Comparison of ENCODE assay signal across 22 mouse cellular contexts in genomic region chr5:122342874-122343273, GRCm38 (mm10). TPM values are rescaled to one million over a fixed set of nuclear protein-coding genes. Genes with fewer than 3 reads are reported as not detected.
DNase-seq lines count a peak whose midpoint lies in the region; ATAC-seq and TF ChIP-seq lines count a peak whose summit lies in the region.
"Had no signal": no experiment of that assay in that cellular context is flagged by ENCODE, and none has a peak within 500 bp of the region (broad histone marks: within the 10 kb centered on the region; RNA-seq: fewer than 3 reads in every experiment).

No protein-coding gene starts in this region.

- no peaks in the 10 kb centered on the region for H3K9me3 ChIP-seq in midbrain, embryonic 12.5 days
- H3K9me3 ChIP-seq in midbrain, embryonic 15.5 days: no peaks in the 10 kb centered on the region
- no peaks in the 10 kb centered on the region for H3K9me3 ChIP-seq in MEL (replicated peaks; ENCODE audit: insufficient read depth, low read length)
- H3K9me3 ChIP-seq: embryonic facial prominence, embryonic 15.5 days; heart, embryonic 15.5 days; hindbrain, embryonic 15.5 days had no signal

- TF ChIP-seq CTCF in MEL (IDR thresholded peaks at IDR 0.05 in 2 of 3, conservative IDR thresholded peaks at IDR 0.05 in 1 of 3; ENCODE audit: control insufficient read depth in 1 of 3, insufficient read depth in 1 of 3, low read depth in 2 of 3, low read length in 3 of 3, poor library complexity in 1 of 3, severe bottlenecking in 1 of 3): no peak

- no peak overlapping the region for H3K27ac ChIP-seq in midbrain, embryonic 12.5 days (replicated peaks)
- H3K27ac ChIP-seq in midbrain, embryonic 15.5 days: no peak overlapping the region
- H3K27ac ChIP-seq in MEL (ENCODE audit: control insufficient read depth, low read depth, low read length): no peak overlapping the region
- H3K27ac ChIP-seq: embryonic facial prominence, embryonic 15.5 days; heart, adult 2 months; heart, embryonic 15.5 days had no signal

- no peaks in the 10 kb centered on the region for H3K27me3 ChIP-seq in midbrain, embryonic 12.5 days
- no peaks in the 10 kb centered on the region for H3K27me3 ChIP-seq in midbrain, embryonic 15.5 days (replicated peaks)
- H3K27me3 ChIP-seq in MEL (ENCODE audit: control insufficient read depth in 1 of 2, insufficient read depth in 2 of 2, low read length in 2 of 2): no peaks in the 10 kb centered on the region
- H3K27me3 ChIP-seq: embryonic facial prominence, embryonic 15.5 days; heart, embryonic 15.5 days; hindbrain, embryonic 15.5 days; Patski had no signal

- no peaks in the 10 kb centered on the region for H3K36me3 ChIP-seq in midbrain, embryonic 12.5 days
- no peaks in the 10 kb centered on the region for H3K36me3 ChIP-seq in midbrain, embryonic 15.5 days (replicated peaks)
- peaks cover 0 to 9% of the 10 kb centered on the region in 2 experiments; a peak in 2 of 4 replicates for H3K36me3 ChIP-seq in MEL (ENCODE audit: control insufficient read depth in 1 of 2, insufficient read depth in 2 of 2, low read length in 2 of 2)
- H3K36me3 ChIP-seq: embryonic facial prominence, embryonic 15.5 days; heart, embryonic 15.5 days; hindbrain, embryonic 15.5 days had no signal

- TF ChIP-seq RAD21 in MEL (IDR thresholded peaks at IDR 0.05; ENCODE audit: low read depth, low read length): no peak

- 0 out of 2 replicates have a peak overlapping the region, but pooled peaks have one; percentile 8 for H3K9ac ChIP-seq in midbrain, embryonic 12.5 days (replicated peaks)
- no peak overlapping the region for H3K9ac ChIP-seq in midbrain, embryonic 15.5 days
- no peak overlapping the region for H3K9ac ChIP-seq in MEL (ENCODE audit: control insufficient read depth, low read depth, low read length, poor library complexity, severe bottlenecking)
- H3K9ac ChIP-seq: embryonic facial prominence, embryonic 15.5 days; heart, embryonic 15.5 days; hindbrain, embryonic 15.5 days had no signal

- H3K4me1 ChIP-seq in midbrain, embryonic 12.5 days: no peaks in the 10 kb centered on the region
- no peaks in the 10 kb centered on the region for H3K4me1 ChIP-seq in midbrain, embryonic 15.5 days
- H3K4me1 ChIP-seq in MEL (ENCODE audit: control insufficient read depth in 1 of 2, insufficient read depth in 2 of 2, low read length in 2 of 2): peaks cover 10 to 11% of the 10 kb centered on the region in 2 experiments
- H3K4me1 ChIP-seq: embryonic facial prominence, embryonic 15.5 days; hindbrain, embryonic 15.5 days had no signal

- no peak overlapping the region for H3K4me2 ChIP-seq in midbrain, embryonic 12.5 days (replicated peaks)
- no peak overlapping the region for H3K4me2 ChIP-seq in midbrain, embryonic 15.5 days
- H3K4me2 ChIP-seq: embryonic facial prominence, embryonic 15.5 days; heart, embryonic 11.5 days; heart, embryonic 15.5 days; hindbrain, embryonic 15.5 days had no signal

- no peak for ATAC-seq in midbrain, embryonic 12.5 days (ENCODE audit: low FRiP score, low read depth)
- ATAC-seq in midbrain, embryonic 15.5 days (replicated peaks): no peak
- 0 out of 2 replicates have a peak, but pooled peaks have one; percentile 18 for ATAC-seq in megakaryocyte, adult 5-6 weeks (ENCODE audit: poor library complexity, severe bottlenecking)
- ATAC-seq: activated CD4-positive, CD25-positive, alpha-beta regulatory T cell, adult 4 months; forebrain, embryonic 16.5 days; Patski had no signal

- peak; percentile 18 to 72; a peak in 3 of 4 replicates for TF ChIP-seq EP300 in MEL (IDR thresholded peaks at IDR 0.05; ENCODE audit: low read depth in 1 of 2, low read length in 2 of 2)

- H3K79me2 ChIP-seq in MEL (ENCODE audit: control insufficient read depth, insufficient read depth, low read length, poor library complexity): no peaks in the 10 kb centered on the region

- peak; percentile 55 for DNase-seq in MEL (ENCODE audit: low read depth, low spot score)
- peak; percentile 12 for DNase-seq in MEL-GATA-1-ER (ENCODE audit: extremely low read depth, low read depth)
- DNase-seq in retina, postnatal 1 day: no peak
- DNase-seq in Muller cell, postnatal 12 days (ENCODE audit: inconsistent ontology term): no peak
- DNase-seq: adrenal gland, postnatal 25 days; cerebellum, adult 18-20 months; cerebellum, adult 9-11 months; embryo, embryonic 11 days; gastrocnemius, postnatal 10 days; heart, adult 2 months; heart, postnatal 14 days had no signal

- 81% methylated on average over 1 of the region's 1 CpGs for WGBS in midbrain, embryonic 12.5 days
- WGBS in midbrain, embryonic 15.5 days: 82% methylated on average over 1 of the region's 1 CpGs

- TF ChIP-seq POLR2A in MEL (IDR thresholded peaks at IDR 0.05; ENCODE audit: control insufficient read depth in 1 of 2, insufficient read depth in 1 of 2, low read depth in 1 of 2, low read length in 2 of 2, poor library complexity in 1 of 2): no peak

- no peak overlapping the region for H3K4me3 ChIP-seq in midbrain, embryonic 12.5 days
- no peak overlapping the region for H3K4me3 ChIP-seq in midbrain, embryonic 15.5 days
- H3K4me3 ChIP-seq in MEL (ENCODE audit: control insufficient read depth in 1 of 2, insufficient read depth in 1 of 2, low read depth in 2 of 2, low read length in 2 of 2): no peak overlapping the region
- H3K4me3 ChIP-seq: embryonic facial prominence, embryonic 15.5 days; erythroblast, embryonic 14.5 days; heart, adult 2 months; heart, embryonic 15.5 days; hindbrain, embryonic 15.5 days had no signal

TF ChIP-seq in MEL, 35 proteins besides CTCF, POLR2A, EP300 and RAD21 (continues in another document):
- TF ChIP-seq E2F4 (IDR thresholded peaks at IDR 0.05; ENCODE audit: borderline replicate concordance, low read depth, low read length) (no peak), MAFK (IDR thresholded peaks at IDR 0.05; ENCODE audit: borderline replicate concordance, low read depth, low read length) (no peak), TBP (IDR thresholded peaks at IDR 0.05; ENCODE audit: low read depth, low read length) (no peak), MAZ (IDR thresholded peaks at IDR 0.05; ENCODE audit: low read depth, low read length) (no peak), GATA1 (IDR thresholded peaks at IDR 0.05; ENCODE audit: low read depth, low read length) (peak; percentile 91), POLR2AphosphoS2 (IDR thresholded peaks at IDR 0.05; ENCODE audit: low read length) (no peak), ZNF384 (IDR thresholded peaks at IDR 0.05; ENCODE audit: low read depth, low read length) (no peak), NRF1 (IDR thresholded peaks at IDR 0.05; ENCODE audit: insufficient read depth, low read depth, low read length, poor library complexity, severe bottlenecking) (no peak), MXI1 (IDR thresholded peaks at IDR 0.05; ENCODE audit: low read depth, low read length) (no peak), TAL1 (IDR thresholded peaks at IDR 0.05; ENCODE audit: low read length) (no peak), KAT2A (conservative IDR thresholded peaks at IDR 0.05; ENCODE audit: low read depth, low read length) (no peak), ETS1 (IDR thresholded peaks at IDR 0.05; ENCODE audit: low read depth, low read length) (peak; percentile 10; the same call in 1 of the 2 replicates), ZMIZ1 (IDR thresholded peaks at IDR 0.05; ENCODE audit: low read depth, low read length) (no peak)

RNA-seq across cellular contexts. Expression of gene Rad9b, which starts 11.2 kb away (rescaled TPM):
- polyA plus RNA-seq in midbrain, embryonic 12.5 days (2016; fragmentation: Nextera tagmentation; extraction: Ambion mirVana): 15.7 and 16.6 TPM in 2 replicates
- 27.0 and 28.3 TPM in 2 replicates for polyA plus RNA-seq in midbrain, embryonic 15.5 days (2015; fragmentation: Nextera tagmentation; extraction: Ambion mirVana)
- 7.3 and 9.1 TPM in 2 replicates for total RNA-seq in MEL (2012; rRNA removed)
- polyA plus RNA-seq in MEL (2012; ENCODE audit: insufficient read depth in 1 of 2, insufficient read length in 2 of 2, low read depth in 1 of 2, low replicate concordance in 2 of 2, missing spikeins in 1 of 2): 10 to 100 TPM in 1 of 2 experiments, not detected in 1; 11.1 TPM
- 0.82 and 1.6 TPM in 2 replicates for total RNA-seq in megakaryocyte, adult 5-6 weeks (2015)
- 1.5 and 2.6 TPM in 2 replicates for total RNA-seq in megakaryocyte, adult 5-6 weeks (2017)
- polyA plus RNA-seq: erythroblast, embryonic 14.5 days had no signal

RNA-seq across cellular contexts. Expression of gene Vps29, which starts 11.3 kb away (rescaled TPM):
- 208 TPM in 2 replicates for polyA plus RNA-seq in midbrain, embryonic 12.5 days (2016; fragmentation: Nextera tagmentation; extraction: Ambion mirVana)
- polyA plus RNA-seq in midbrain, embryonic 15.5 days (2015; fragmentation: Nextera tagmentation; extraction: Ambion mirVana): 268 and 286 TPM in 2 replicates
- total RNA-seq in MEL (2012; rRNA removed): 91.9 and 92.1 TPM in 2 replicates
- 100 to 1,000 TPM; 101 to 424 TPM for polyA plus RNA-seq in MEL (2012; ENCODE audit: insufficient read depth in 1 of 2, insufficient read length in 2 of 2, low read depth in 1 of 2, low replicate concordance in 2 of 2, missing spikeins in 1 of 2)
- 131 and 151 TPM in 2 replicates for total RNA-seq in megakaryocyte, adult 5-6 weeks (2015)
- 83.5 and 101 TPM in 2 replicates for total RNA-seq in megakaryocyte, adult 5-6 weeks (2017)

RNA-seq across cellular contexts. Expression of gene Gpn3, which starts 28.8 kb away (rescaled TPM):
- polyA plus RNA-seq in midbrain, embryonic 12.5 days (2016; fragmentation: Nextera tagmentation; extraction: Ambion mirVana): 56.5 and 58.2 TPM in 2 replicates
- polyA plus RNA-seq in midbrain, embryonic 15.5 days (2015; fragmentation: Nextera tagmentation; extraction: Ambion mirVana): 42.9 and 47.7 TPM in 2 replicates
- 81.1 and 85.6 TPM in 2 replicates for total RNA-seq in MEL (2012; rRNA removed)
- polyA plus RNA-seq in MEL (2012; ENCODE audit: insufficient read depth in 1 of 2, insufficient read length in 2 of 2, low read depth in 1 of 2, low replicate concordance in 2 of 2, missing spikeins in 1 of 2): 10 to 100 TPM in 1 of 2 experiments, not detected in 1; 89.9 TPM
- total RNA-seq in megakaryocyte, adult 5-6 weeks (2015): 27.0 and 32.5 TPM in 2 replicates
- total RNA-seq in megakaryocyte, adult 5-6 weeks (2017): 18.5 and 19.7 TPM in 2 replicates

RNA-seq across cellular contexts. Expression of gene Fam216a, which starts 29.3 kb away (rescaled TPM):
- polyA plus RNA-seq in midbrain, embryonic 12.5 days (2016; fragmentation: Nextera tagmentation; extraction: Ambion mirVana): 114 and 115 TPM in 2 replicates
- polyA plus RNA-seq in midbrain, embryonic 15.5 days (2015; fragmentation: Nextera tagmentation; extraction: Ambion mirVana): 149 and 162 TPM in 2 replicates
- 68.9 and 73.8 TPM in 2 replicates for total RNA-seq in MEL (2012; rRNA removed)
- 100 to 1,000 TPM in 1 of 2 experiments, not detected in 1; 100 TPM for polyA plus RNA-seq in MEL (2012; ENCODE audit: insufficient read depth in 1 of 2, insufficient read length in 2 of 2, low read depth in 1 of 2, low replicate concordance in 2 of 2, missing spikeins in 1 of 2)
- total RNA-seq in megakaryocyte, adult 5-6 weeks (2015): 7.2 and 7.6 TPM in 2 replicates
- 9.4 and 10.5 TPM in 2 replicates for total RNA-seq in megakaryocyte, adult 5-6 weeks (2017)

RNA-seq across cellular contexts. Expression of gene Arpc3, which starts 48.8 kb away (rescaled TPM):
- 117 and 118 TPM in 2 replicates for polyA plus RNA-seq in midbrain, embryonic 12.5 days (2016; fragmentation: Nextera tagmentation; extraction: Ambion mirVana)
- 146 and 148 TPM in 2 replicates for polyA plus RNA-seq in midbrain, embryonic 15.5 days (2015; fragmentation: Nextera tagmentation; extraction: Ambion mirVana)
- 406 and 433 TPM in 2 replicates for total RNA-seq in MEL (2012; rRNA removed)
- polyA plus RNA-seq in MEL (2012; ENCODE audit: insufficient read depth in 1 of 2, insufficient read length in 2 of 2, low read depth in 1 of 2, low replicate concordance in 2 of 2, missing spikeins in 1 of 2): 1,000 to 10,000 TPM in 1 of 2 experiments, 100 to 1,000 TPM in 1; 365 to 1,109 TPM
- total RNA-seq in megakaryocyte, adult 5-6 weeks (2015): 319 and 422 TPM in 2 replicates
- total RNA-seq in megakaryocyte, adult 5-6 weeks (2017): 1,374 and 1,550 TPM in 2 replicates

Comparison
In these comparisons a context has a peak if more than half of its experiments do, and no peak if none do; other contexts are left out.
1. DNase-seq: peak in MEL (single experiment) and MEL-GATA-1-ER (single experiment); none in retina, postnatal 1 day (single experiment) and Muller cell, postnatal 12 days (single experiment).